Mouse (Mus musculus): Measurements from ENCODE around the gene Rhox1. TPM values are rescaled to one million over a fixed set of nuclear protein-coding genes. Genes with fewer than 3 reads are reported as not detected.
A peak's percentile ranks its signal among the peaks of the same experiment; 100 is the strongest.
"Not testable (repeated sequence)": the region's sequence is repeated elsewhere in the genome, so short reads cannot be mapped to it uniquely, and the experiment has no call there.

Gene Rhox1
- not detected in 2 replicates for polyA plus RNA-seq (2014; fragmentation: Nextera tagmentation; extraction: Ambion mirVana)

DNA sequence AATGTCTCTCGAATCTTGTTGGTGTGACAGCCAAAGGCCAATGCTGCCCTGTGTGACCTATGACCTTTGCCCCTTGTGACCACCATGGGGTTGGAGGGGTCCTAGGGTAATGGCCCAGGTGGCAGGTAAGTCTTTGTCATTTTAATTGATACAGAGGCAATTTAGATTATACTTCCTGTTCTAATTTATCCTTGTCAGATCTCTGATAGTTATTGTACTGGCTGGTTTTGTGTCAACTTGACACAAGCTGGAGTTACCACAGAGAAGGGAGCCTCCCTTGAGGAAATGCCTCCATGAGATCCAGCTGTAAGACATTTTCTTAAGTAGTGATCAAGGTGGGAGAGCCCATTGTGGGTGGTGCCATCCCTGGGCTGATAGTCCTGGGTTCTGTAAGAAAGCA is at the start of gene Rhox1:
Gene Rhox1 (minus strand): TSS at position 101 of the 400 bp plus-strand sequence.
- not testable (repeated sequence) for H3K4me2 ChIP-seq; H3K9ac ChIP-seq (ENCODE audit: low read depth, low read length)
- 73% methylated on average over 1 of the region's 1 CpGs for WGBS (ENCODE audit: insufficient replicate concordance)

DNA sequence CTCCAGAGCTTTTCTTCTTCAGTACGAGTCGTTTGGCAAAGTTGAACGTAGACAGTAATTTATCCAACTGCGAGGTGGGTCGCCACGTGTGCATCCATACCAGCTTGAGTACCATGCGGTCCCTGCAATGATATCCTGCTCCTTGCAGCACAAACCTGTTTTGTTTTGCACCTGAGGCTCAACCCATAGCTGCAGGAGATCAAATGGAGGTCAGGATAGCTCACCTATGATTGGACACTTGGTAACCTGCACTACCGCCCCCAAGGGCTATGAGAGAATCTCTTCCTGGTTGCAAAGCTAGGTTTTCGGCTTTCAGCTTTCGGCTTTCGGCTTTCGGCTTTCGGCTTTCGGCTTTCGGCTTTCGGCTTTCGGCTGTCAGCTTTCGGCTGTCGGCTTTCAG is 43.0 kb upstream of the Rhox1 start, which contains the start of gene Rhox4a:
Gene Rhox4a (plus strand): TSS at position 301 of the 400 bp plus-strand sequence.
- H3K9me3 ChIP-seq (replicated peaks; ENCODE audit: control insufficient read depth, low read length); ATAC-seq (replicated peaks; ENCODE audit: insufficient number of reproducible peaks, low FRiP score, low TSS enrichment); H3K4me2 ChIP-seq; H3K27ac ChIP-seq (ENCODE audit: low read depth, low read length); H3K9ac ChIP-seq (ENCODE audit: low read depth, low read length); H3K36me3 ChIP-seq (ENCODE audit: control insufficient read depth, insufficient read depth, low read length); H3K27me3 ChIP-seq (ENCODE audit: control insufficient read depth, insufficient read depth, low read length); H3K4me1 ChIP-seq (ENCODE audit: control insufficient read depth, insufficient read depth, low read length); H3K4me3 ChIP-seq (ENCODE audit: low read depth, low read length): not testable (repeated sequence)
- WGBS (ENCODE audit: insufficient replicate concordance) = 90% methylated on average over 11 of the region's 19 CpGs

More for the DNA sequence above, at the start of gene Rhox1:
- not testable (repeated sequence) for H3K27me3 ChIP-seq (ENCODE audit: control insufficient read depth, insufficient read depth, low read length); H3K9me3 ChIP-seq (replicated peaks; ENCODE audit: control insufficient read depth, low read length); H3K27ac ChIP-seq (ENCODE audit: low read depth, low read length); H3K4me3 ChIP-seq (ENCODE audit: low read depth, low read length); H3K36me3 ChIP-seq (ENCODE audit: control insufficient read depth, insufficient read depth, low read length); H3K4me1 ChIP-seq (ENCODE audit: control insufficient read depth, insufficient read depth, low read length); ATAC-seq (replicated peaks; ENCODE audit: insufficient number of reproducible peaks, low FRiP score, low TSS enrichment)

DNA sequence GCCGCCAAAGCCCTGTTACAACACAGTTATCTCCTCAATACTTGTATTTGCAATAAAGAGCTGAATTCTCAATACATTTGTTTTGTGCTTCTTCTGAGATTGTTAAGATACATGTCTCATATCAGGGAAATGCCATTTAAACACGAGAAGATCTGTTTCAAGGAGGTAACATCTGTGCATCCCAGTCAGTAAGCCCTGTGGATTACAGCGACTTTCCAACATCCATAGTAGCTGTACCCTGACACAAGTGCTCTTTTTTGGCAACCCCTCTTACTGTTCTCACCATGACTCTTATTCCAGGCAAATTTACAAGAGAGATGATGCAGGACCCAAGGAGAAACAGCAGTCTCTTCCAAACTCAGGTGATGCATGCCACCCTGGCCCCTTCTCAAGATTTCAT is 27.6 kb upstream of the Rhox1 start, which contains the start of gene Rhox3a:
Gene Rhox3a (plus strand): TSS at position 301 of the 400 bp plus-strand sequence.
- not testable (repeated sequence) for H3K27ac ChIP-seq (ENCODE audit: low read depth, low read length); H3K27me3 ChIP-seq (ENCODE audit: control insufficient read depth, insufficient read depth, low read length); H3K4me1 ChIP-seq (ENCODE audit: control insufficient read depth, insufficient read depth, low read length); H3K9me3 ChIP-seq (replicated peaks; ENCODE audit: control insufficient read depth, low read length); ATAC-seq (replicated peaks; ENCODE audit: insufficient number of reproducible peaks, low FRiP score, low TSS enrichment); H3K36me3 ChIP-seq (ENCODE audit: control insufficient read depth, insufficient read depth, low read length); H3K4me2 ChIP-seq; H3K9ac ChIP-seq (ENCODE audit: low read depth, low read length); H3K4me3 ChIP-seq (ENCODE audit: low read depth, low read length)
- 86% methylated on average over 1 of the region's 3 CpGs for WGBS (ENCODE audit: insufficient replicate concordance)

DNA sequence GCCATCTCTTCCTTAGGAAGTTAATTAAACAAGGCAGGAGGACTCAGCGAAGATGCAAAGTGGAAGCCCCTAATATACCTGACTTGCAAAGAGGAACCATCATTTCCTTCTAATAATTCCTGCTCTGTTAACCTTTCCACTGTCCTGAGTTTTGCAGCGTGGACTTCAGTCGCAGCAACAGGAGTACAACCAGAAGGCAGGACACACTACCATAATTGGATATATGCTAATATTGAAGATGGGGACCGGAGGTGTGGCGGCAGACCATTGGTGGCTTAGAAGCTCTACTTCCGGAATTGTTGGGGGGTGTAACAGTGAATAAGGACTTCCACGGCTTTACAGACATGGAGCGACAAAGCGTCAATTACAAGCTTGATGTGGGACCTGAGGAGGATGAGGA is 22.6 kb upstream of the Rhox1 start, which contains the start of gene Rhox2a:
Gene Rhox2a (plus strand): TSS at position 301 of the 400 bp plus-strand sequence.
- WGBS (ENCODE audit: insufficient replicate concordance) = no CpG with 5 or more reads among the region's 9 CpGs
- not testable (repeated sequence) for H3K4me3 ChIP-seq (ENCODE audit: low read depth, low read length); H3K9ac ChIP-seq (ENCODE audit: low read depth, low read length); H3K9me3 ChIP-seq (replicated peaks; ENCODE audit: control insufficient read depth, low read length); ATAC-seq (replicated peaks; ENCODE audit: insufficient number of reproducible peaks, low FRiP score, low TSS enrichment); H3K4me1 ChIP-seq (ENCODE audit: control insufficient read depth, insufficient read depth, low read length); H3K4me2 ChIP-seq; H3K36me3 ChIP-seq (ENCODE audit: control insufficient read depth, insufficient read depth, low read length); H3K27ac ChIP-seq (ENCODE audit: low read depth, low read length); H3K27me3 ChIP-seq (ENCODE audit: control insufficient read depth, insufficient read depth, low read length)

DNA sequence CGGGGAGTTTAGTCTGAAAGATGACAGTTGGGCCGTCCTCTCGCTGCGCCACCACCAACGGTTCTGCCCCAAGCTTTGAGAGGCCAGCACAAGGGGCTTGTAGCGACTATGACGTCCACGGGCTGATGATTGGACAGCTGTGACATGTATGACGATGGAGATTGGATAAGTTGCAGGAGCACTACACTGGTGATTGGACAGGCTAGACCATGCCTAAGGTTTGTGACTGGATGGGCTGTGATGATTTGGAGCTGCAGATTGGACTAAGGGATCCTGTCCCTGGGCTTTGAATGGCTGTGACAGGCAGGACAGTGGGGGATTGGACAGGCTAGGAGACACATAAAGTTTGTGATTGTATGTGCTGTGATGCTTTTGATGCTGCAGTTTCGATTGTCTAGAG is 11.1 kb downstream of the Rhox1 start, which contains the start of gene Gm9:
Gene Gm9 (minus strand): TSS at position 101 of the 400 bp plus-strand sequence.
- Histone ChIP-seq H3K4me3 (ENCODE audit: low read depth, low read length) (no peak within 1 kb of the TSS), H3K4me1 (ENCODE audit: control insufficient read depth, insufficient read depth, low read length) (no peaks in the 10 kb centered on the region), H3K9me3 (replicated peaks; ENCODE audit: control insufficient read depth, low read length) (no peaks in the 10 kb centered on the region), H3K27me3 (ENCODE audit: control insufficient read depth, insufficient read depth, low read length) (no peaks in the 10 kb centered on the region), H3K4me2 (no peak within 1 kb of the TSS), H3K36me3 (ENCODE audit: control insufficient read depth, insufficient read depth, low read length) (no peaks in the 10 kb centered on the region), H3K27ac (ENCODE audit: low read depth, low read length) (no peak within 1 kb of the TSS), H3K9ac (ENCODE audit: low read depth, low read length) (no peak within 1 kb of the TSS)
- no peak for ATAC-seq (replicated peaks; ENCODE audit: insufficient number of reproducible peaks, low FRiP score, low TSS enrichment)
- WGBS (ENCODE audit: insufficient replicate concordance) = 72% methylated on average over 10 of the region's 10 CpGs

DNA sequence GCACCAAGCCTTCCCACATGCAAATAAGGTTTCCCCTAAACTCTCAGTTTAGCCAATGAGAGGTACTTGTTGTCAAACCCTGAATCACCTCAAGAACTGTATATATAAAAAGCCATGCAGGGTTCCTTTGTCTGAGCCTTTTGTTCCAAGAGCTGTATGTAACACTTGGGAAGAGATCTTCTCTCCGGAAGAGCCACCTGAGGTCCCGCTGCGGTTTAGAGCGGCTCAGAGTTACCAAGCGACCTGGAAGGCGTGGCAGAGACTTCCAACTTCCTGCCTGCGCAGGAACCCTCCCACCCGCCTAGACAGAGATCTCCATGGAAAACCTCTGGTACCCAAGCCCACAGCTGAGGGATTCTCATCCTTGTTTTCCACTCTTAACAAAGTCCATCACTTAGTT is 23.4 kb downstream of the Rhox1 start:
- 42% methylated on average over 8 of the region's 8 CpGs for WGBS (ENCODE audit: insufficient replicate concordance)
- no peak overlapping the region for H3K27ac ChIP-seq (ENCODE audit: low read depth, low read length)
- no peak for ATAC-seq (replicated peaks; ENCODE audit: insufficient number of reproducible peaks, low FRiP score, low TSS enrichment)
- no peaks in the 10 kb centered on the region for H3K4me1 ChIP-seq (ENCODE audit: control insufficient read depth, insufficient read depth, low read length)
- no peaks in the 10 kb centered on the region for H3K9me3 ChIP-seq (replicated peaks; ENCODE audit: control insufficient read depth, low read length)
- no peak overlapping the region for H3K9ac ChIP-seq (ENCODE audit: low read depth, low read length)
- H3K4me3 ChIP-seq (ENCODE audit: low read depth, low read length) = no peak overlapping the region
- H3K27me3 ChIP-seq (ENCODE audit: control insufficient read depth, insufficient read depth, low read length) = no peaks in the 10 kb centered on the region
- H3K36me3 ChIP-seq (ENCODE audit: control insufficient read depth, insufficient read depth, low read length) = no peaks in the 10 kb centered on the region
- H3K4me2 ChIP-seq = no peak overlapping the region

DNA sequence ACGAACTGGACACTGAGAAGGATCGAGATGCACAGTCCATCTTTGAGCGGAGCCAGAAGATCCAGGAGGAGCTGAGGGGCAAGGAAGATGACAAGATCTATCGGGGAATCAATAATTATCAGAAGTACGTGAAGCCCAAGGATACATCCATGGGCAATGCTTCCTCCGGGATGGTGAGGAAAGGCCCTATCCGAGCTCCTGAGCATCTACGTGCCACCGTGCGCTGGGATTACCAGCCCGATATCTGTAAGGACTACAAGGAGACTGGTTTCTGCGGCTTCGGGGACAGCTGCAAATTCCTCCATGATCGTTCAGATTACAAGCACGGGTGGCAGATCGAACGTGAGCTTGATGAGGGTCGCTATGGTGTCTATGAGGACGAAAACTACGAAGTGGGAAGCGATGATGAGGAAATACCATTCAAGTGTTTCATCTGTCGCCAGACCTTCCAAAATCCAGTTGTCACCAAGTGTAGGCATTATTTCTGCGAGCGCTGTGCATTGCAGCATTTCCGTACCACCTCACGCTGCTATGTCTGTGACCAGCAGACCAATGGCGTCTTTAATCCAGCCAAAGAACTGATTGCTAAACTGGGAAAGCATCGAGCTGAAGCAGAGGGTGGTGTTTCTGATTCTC is 30.2 kb downstream of the Rhox1 start:
- ATAC-seq (replicated peaks; ENCODE audit: insufficient number of reproducible peaks, low FRiP score, low TSS enrichment) = no peak
- Histone ChIP-seq H3K9me3 (replicated peaks; ENCODE audit: control insufficient read depth, low read length) (no peaks in the 10 kb centered on the region), H3K4me1 (ENCODE audit: control insufficient read depth, insufficient read depth, low read length) (no peaks in the 10 kb centered on the region), H3K4me2 (peak overlapping the region; percentile 68), H3K9ac (ENCODE audit: low read depth, low read length) (peak overlapping the region; percentile 63), H3K27ac (ENCODE audit: low read depth, low read length) (no peak overlapping the region), H3K36me3 (ENCODE audit: control insufficient read depth, insufficient read depth, low read length) (no peaks in the 10 kb centered on the region), H3K4me3 (ENCODE audit: low read depth, low read length) (peak overlapping the region; percentile 65), H3K27me3 (ENCODE audit: control insufficient read depth, insufficient read depth, low read length) (no peaks in the 10 kb centered on the region)
- WGBS (ENCODE audit: insufficient replicate concordance) = 20% methylated on average over 28 of the region's 28 CpGs

DNA sequence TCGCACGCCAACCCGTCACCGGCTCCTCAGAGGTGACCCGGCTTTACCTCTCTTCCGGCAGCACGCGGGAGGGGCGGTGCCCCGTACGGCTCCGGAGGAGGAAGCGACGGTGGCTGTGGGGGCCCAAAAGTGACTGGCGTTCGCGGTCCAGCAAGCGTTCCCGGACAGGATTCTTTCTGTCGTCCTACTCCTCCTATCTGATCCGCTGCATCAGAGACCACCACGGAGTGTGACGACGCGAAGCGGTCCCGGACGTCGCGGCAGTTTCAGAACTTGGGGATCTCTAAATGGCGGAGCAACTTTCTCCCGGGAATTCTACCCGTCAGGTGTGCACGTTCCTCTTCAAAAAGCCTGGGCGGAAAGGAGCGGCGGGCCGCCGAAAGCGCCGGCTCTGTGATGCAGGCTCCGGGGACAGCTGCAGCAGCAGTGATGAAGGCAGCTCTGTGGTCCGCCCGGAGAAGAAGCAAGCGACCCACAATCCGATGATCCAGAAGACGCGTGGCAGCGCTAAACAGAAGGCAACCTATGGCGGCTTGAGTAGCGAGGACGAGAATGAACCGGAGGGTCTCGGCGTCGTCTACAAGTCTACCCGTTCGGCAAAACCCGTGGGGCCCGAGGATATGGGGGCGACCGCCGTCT is 30.8 kb downstream of the Rhox1 start, which contains the start of the genes Ndufa1 and Rnf113a1:
Gene Ndufa1 (minus strand): TSS at position 59 of the 639 bp plus-strand sequence.
Gene Rnf113a1 (plus strand): TSS at position 141 of the 639 bp plus-strand sequence.
- WGBS (ENCODE audit: insufficient replicate concordance) = 13% methylated on average over 56 of the region's 63 CpGs
- no peaks in the 10 kb centered on the region for H3K9me3 ChIP-seq (replicated peaks; ENCODE audit: control insufficient read depth, low read length)
- H3K36me3 ChIP-seq (ENCODE audit: control insufficient read depth, insufficient read depth, low read length) = no peaks in the 10 kb centered on the region
- peak within 1 kb of the TSS; percentile 63 for H3K9ac ChIP-seq (ENCODE audit: low read depth, low read length)
- H3K4me3 ChIP-seq (ENCODE audit: low read depth, low read length) = peak within 1 kb of the TSS; percentile 65
- H3K27me3 ChIP-seq (ENCODE audit: control insufficient read depth, insufficient read depth, low read length) = no peaks in the 10 kb centered on the region
- peak; percentile 83 for ATAC-seq (replicated peaks; ENCODE audit: insufficient number of reproducible peaks, low FRiP score, low TSS enrichment)
- H3K4me2 ChIP-seq = peak within 1 kb of the TSS; percentile 68
- no peak within 1 kb of the TSS for H3K27ac ChIP-seq (ENCODE audit: low read depth, low read length)
- H3K4me1 ChIP-seq (ENCODE audit: control insufficient read depth, insufficient read depth, low read length) = no peaks in the 10 kb centered on the region
